Mouse (Mus musculus): ENCODE measurements at regions not wholly inside any gene's neighbourhood (a gene's known extent, or its start where the extent isn't known, plus 50 kb on each side); places are given as distances from the start of the nearest gene placed in this dataset.

DNA sequence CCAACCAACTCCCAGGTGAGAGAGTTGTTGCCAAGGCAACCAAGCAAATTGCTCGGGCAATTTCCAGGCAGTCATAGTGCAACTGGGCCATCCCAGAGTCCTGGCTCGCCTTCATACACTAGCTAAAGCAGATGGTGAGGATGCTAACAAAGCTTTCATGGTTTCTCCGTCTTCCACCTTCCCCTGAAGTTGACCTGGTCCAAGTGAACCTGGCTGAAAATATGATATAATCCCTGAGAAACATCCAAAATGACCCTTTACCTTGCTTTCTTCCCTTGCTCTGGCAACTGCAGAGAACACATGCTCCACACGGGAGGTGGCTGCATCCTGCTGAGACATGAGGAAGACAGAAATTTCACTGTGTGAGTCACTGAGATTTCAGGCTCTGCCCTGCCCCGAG is 494.1 kb downstream of the Pdcd6ip start:
- TF ChIP-seq CTCF (conservative IDR thresholded peaks at IDR 0.05; ENCODE audit: low read length): no peak
- TF ChIP-seq NANOG (IDR thresholded peaks at IDR 0.05; ENCODE audit: borderline replicate concordance, low read length): no peak
- no peak for TF ChIP-seq POU5F1 (IDR thresholded peaks at IDR 0.05; ENCODE audit: borderline replicate concordance, low read length)
- Histone ChIP-seq H3K4me1 (replicated peaks; ENCODE audit: low read depth, low read length) (no peaks in the 10 kb centered on the region; the same call in 1 of the 2 replicates), H3K27me3 (ENCODE audit: insufficient read depth, low read length) (no peaks in the 10 kb centered on the region), H3K9me3 (ENCODE audit: low read length) (no peaks in the 10 kb centered on the region), H3K36me3 (ENCODE audit: insufficient read depth, low read length) (no peaks in the 10 kb centered on the region), H3K4me3 (replicated peaks; ENCODE audit: low read length) (no peak overlapping the region)

DNA sequence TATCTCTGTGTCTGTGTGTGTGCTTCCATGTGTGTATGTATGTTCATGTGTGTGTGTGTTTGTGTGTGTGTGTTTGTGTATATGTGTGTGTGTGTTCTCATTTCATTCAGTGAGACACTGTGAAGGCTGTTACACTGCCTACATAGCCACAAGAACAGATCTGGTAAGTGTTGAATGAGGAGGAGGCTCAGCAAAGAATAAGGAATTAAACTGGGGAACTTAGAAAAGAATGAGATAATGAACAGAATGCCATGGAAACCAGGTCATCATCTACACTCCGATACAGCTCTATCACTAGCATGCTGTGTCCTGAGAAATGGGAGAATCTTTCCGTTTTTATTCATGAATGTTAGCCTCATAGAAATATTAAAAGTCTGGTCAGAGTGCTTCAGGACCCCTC is 495.7 kb downstream of the Pdcd6ip start:
- Histone ChIP-seq H3K36me3 (ENCODE audit: insufficient read depth, low read length) (no peaks in the 10 kb centered on the region), H3K9me3 (ENCODE audit: low read length) (no peaks in the 10 kb centered on the region), H3K4me1 (replicated peaks; ENCODE audit: low read depth, low read length) (no peaks in the 10 kb centered on the region; the same call in 1 of the 2 replicates), H3K27me3 (ENCODE audit: insufficient read depth, low read length) (no peaks in the 10 kb centered on the region), H3K4me3 (replicated peaks; ENCODE audit: low read length) (no peak overlapping the region)
- TF ChIP-seq CTCF (conservative IDR thresholded peaks at IDR 0.05; ENCODE audit: low read length) (no peak), NANOG (IDR thresholded peaks at IDR 0.05; ENCODE audit: borderline replicate concordance, low read length) (no peak), POU5F1 (IDR thresholded peaks at IDR 0.05; ENCODE audit: borderline replicate concordance, low read length) (no peak)

DNA sequence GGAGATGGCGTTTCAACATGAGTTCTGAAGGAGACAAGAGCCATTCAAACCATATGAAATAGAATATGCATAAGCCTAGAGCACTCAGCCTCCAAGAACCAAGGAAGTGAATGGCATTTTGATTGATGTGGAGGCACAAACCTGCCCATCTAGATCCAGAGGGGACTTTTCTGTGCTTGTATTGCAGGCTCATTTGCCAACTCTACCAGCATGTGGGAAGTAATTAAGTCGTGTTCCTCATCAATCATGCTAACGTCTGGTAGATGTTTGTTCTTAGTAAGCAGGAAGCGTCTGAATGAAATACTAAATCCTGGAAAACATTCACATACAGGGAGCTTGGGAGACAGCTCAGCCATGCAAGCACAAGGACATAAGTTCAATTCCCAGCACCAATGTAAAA is 499.9 kb downstream of the Pdcd6ip start:
- H3K36me3 ChIP-seq (ENCODE audit: insufficient read depth, low read length): no peaks in the 10 kb centered on the region
- no peaks in the 10 kb centered on the region for H3K27me3 ChIP-seq (ENCODE audit: insufficient read depth, low read length)
- no peaks in the 10 kb centered on the region for H3K4me1 ChIP-seq (replicated peaks; ENCODE audit: low read depth, low read length)
- no peak for TF ChIP-seq NANOG (IDR thresholded peaks at IDR 0.05; ENCODE audit: borderline replicate concordance, low read length)
- TF ChIP-seq CTCF (conservative IDR thresholded peaks at IDR 0.05; ENCODE audit: low read length): no peak
- TF ChIP-seq POU5F1 (IDR thresholded peaks at IDR 0.05; ENCODE audit: borderline replicate concordance, low read length): no peak
- no peaks in the 10 kb centered on the region for H3K9me3 ChIP-seq (ENCODE audit: low read length)
- H3K4me3 ChIP-seq (replicated peaks; ENCODE audit: low read length): no peak overlapping the region

DNA sequence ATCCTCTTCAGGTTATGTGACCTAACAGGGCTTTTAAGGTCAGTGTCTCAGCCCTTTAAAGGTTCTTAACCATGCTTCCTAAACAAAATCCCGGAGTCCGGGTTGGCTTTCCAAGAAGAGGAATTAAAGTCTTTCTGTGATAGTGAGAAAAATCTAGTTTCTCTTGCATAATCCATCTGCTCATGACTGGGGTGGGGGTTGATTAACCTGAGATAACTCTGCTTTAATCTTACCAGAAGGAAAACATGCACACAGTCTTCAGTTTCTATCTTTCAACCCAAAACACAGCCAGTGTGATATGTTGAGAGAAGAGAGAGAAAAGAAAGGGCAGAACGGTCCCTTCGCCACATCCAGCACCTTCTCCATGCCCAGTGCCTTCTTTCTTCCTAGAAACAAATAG is 508.8 kb downstream of the Pdcd6ip start:
- TF ChIP-seq NANOG (IDR thresholded peaks at IDR 0.05; ENCODE audit: borderline replicate concordance, low read length): no peak
- TF ChIP-seq CTCF (conservative IDR thresholded peaks at IDR 0.05; ENCODE audit: low read length): no peak
- TF ChIP-seq POU5F1 (IDR thresholded peaks at IDR 0.05; ENCODE audit: borderline replicate concordance, low read length): no peak
- Histone ChIP-seq H3K4me1 (replicated peaks; ENCODE audit: low read depth, low read length) (0 out of 2 replicates have a peak, but pooled peaks cover under 1% of the 10 kb centered on the region), H3K36me3 (ENCODE audit: insufficient read depth, low read length) (no peaks in the 10 kb centered on the region), H3K27me3 (ENCODE audit: insufficient read depth, low read length) (peaks cover 4% of the 10 kb centered on the region), H3K9me3 (ENCODE audit: low read length) (no peaks in the 10 kb centered on the region), H3K4me3 (replicated peaks; ENCODE audit: low read length) (no peak overlapping the region)

DNA sequence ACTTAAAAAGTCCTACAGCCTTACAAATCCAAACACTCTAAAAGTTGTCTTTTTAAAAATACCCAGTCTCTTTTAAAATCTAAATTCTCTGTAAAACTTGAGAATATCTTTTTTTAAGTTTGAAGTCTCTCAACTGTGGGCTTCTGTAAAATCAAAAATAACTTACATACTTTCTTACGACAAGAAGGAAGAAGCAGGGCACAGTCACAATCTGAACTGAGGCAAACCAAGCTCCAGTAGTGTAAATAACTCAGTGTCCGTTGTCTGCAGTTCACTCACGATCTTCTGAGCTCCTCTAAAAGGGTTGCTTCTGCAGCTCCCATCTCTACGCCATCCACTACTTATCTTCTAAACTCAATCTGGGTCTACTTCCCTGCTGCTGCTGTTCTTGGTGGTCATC is 512.5 kb downstream of the Pdcd6ip start:
- no peak for TF ChIP-seq CTCF (conservative IDR thresholded peaks at IDR 0.05; ENCODE audit: low read length)
- TF ChIP-seq NANOG (IDR thresholded peaks at IDR 0.05; ENCODE audit: borderline replicate concordance, low read length): no peak
- TF ChIP-seq POU5F1 (IDR thresholded peaks at IDR 0.05; ENCODE audit: borderline replicate concordance, low read length): no peak
- Histone ChIP-seq H3K4me1 (replicated peaks; ENCODE audit: low read depth, low read length) (peaks cover 23% of the 10 kb centered on the region), H3K27me3 (ENCODE audit: insufficient read depth, low read length) (peaks cover 4% of the 10 kb centered on the region), H3K4me3 (replicated peaks; ENCODE audit: low read length) (no peak overlapping the region), H3K36me3 (ENCODE audit: insufficient read depth, low read length) (no peaks in the 10 kb centered on the region), H3K9me3 (ENCODE audit: low read length) (no peaks in the 10 kb centered on the region)

DNA sequence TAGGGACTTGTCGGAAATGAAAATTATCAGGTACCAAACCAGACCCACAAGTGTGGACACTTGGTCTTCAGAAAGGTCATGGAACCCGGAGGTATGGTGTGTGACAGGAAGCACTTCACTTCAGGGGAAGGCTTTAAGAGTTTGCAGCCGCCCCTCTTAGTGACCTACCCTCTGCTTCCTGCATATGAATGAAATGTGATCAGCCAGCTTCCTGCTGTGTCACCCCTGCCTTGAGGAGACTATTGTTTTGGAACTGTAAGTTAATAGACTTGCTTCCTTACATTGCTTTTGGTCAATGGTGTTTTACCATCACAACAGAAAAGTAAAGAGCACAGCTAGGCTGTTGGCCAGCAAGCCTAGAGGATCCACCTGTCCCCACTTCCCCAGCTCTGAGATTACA is 515.3 kb downstream of the Pdcd6ip start:
- TF ChIP-seq POU5F1 (IDR thresholded peaks at IDR 0.05; ENCODE audit: borderline replicate concordance, low read length) (peak; percentile 81; the same call in 1 of the 2 replicates), CTCF (conservative IDR thresholded peaks at IDR 0.05; ENCODE audit: low read length) (no peak), NANOG (IDR thresholded peaks at IDR 0.05; ENCODE audit: borderline replicate concordance, low read length) (peak; percentile 88)
- Histone ChIP-seq H3K9me3 (ENCODE audit: low read length) (no peaks in the 10 kb centered on the region), H3K27me3 (ENCODE audit: insufficient read depth, low read length) (no peaks in the 10 kb centered on the region), H3K4me1 (replicated peaks; ENCODE audit: low read depth, low read length) (peaks cover 23% of the 10 kb centered on the region), H3K36me3 (ENCODE audit: insufficient read depth, low read length) (no peaks in the 10 kb centered on the region), H3K4me3 (replicated peaks; ENCODE audit: low read length) (no peak overlapping the region)

DNA sequence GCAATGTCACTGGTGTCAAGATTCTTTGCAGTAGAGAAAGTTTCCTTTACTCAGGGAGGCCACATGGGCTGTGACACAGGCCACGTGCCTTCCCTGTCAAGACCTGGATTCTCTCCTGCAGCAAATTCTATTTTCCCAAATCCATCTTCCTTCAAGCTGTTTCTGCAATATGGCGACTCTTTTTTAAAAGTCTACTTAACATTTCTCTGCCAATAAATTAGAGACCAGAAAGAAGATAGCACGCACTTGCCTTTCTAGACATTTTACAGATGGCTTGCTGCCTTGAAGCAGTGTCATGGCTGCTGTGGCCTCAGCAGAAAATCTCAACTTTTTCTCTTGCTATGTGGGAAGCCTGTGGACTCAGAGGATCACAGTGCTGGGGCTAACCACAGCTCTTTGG is 516.9 kb downstream of the Pdcd6ip start:
- no peaks in the 10 kb centered on the region for H3K36me3 ChIP-seq (ENCODE audit: insufficient read depth, low read length)
- TF ChIP-seq NANOG (IDR thresholded peaks at IDR 0.05; ENCODE audit: borderline replicate concordance, low read length): no peak
- TF ChIP-seq CTCF (conservative IDR thresholded peaks at IDR 0.05; ENCODE audit: low read length): no peak
- TF ChIP-seq POU5F1 (IDR thresholded peaks at IDR 0.05; ENCODE audit: borderline replicate concordance, low read length): no peak
- H3K27me3 ChIP-seq (ENCODE audit: insufficient read depth, low read length): no peaks in the 10 kb centered on the region
- no peaks in the 10 kb centered on the region for H3K9me3 ChIP-seq (ENCODE audit: low read length)
- H3K4me1 ChIP-seq (replicated peaks; ENCODE audit: low read depth, low read length): peaks cover 23% of the 10 kb centered on the region
- H3K4me3 ChIP-seq (replicated peaks; ENCODE audit: low read length): no peak overlapping the region

DNA sequence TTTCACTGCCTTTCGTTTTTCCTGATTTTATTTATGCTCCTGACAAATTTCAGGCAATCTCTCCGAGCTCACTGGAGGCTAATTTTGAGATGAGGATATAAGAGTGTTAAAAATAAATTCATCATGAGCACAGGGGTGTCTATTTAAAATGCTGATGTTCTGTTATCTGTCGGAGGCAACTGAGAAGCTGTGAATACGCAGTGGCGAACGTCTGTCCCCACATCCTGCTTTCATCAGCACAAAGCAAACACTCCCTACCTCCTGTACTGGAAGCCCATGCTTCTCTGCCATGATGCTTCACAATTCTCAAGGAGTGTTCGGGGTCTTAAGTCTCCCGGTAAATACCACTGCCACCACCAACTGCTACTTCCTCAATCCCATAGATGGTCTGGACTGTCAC is 526.9 kb downstream of the Pdcd6ip start:
- Histone ChIP-seq H3K27me3 (ENCODE audit: insufficient read depth, low read length) (no peaks in the 10 kb centered on the region), H3K9me3 (ENCODE audit: low read length) (no peaks in the 10 kb centered on the region), H3K4me3 (replicated peaks; ENCODE audit: low read length) (no peak overlapping the region), H3K36me3 (ENCODE audit: insufficient read depth, low read length) (no peaks in the 10 kb centered on the region), H3K4me1 (replicated peaks; ENCODE audit: low read depth, low read length) (no peaks in the 10 kb centered on the region)
- TF ChIP-seq NANOG (IDR thresholded peaks at IDR 0.05; ENCODE audit: borderline replicate concordance, low read length): no peak
- TF ChIP-seq CTCF (conservative IDR thresholded peaks at IDR 0.05; ENCODE audit: low read length): no peak
- no peak for TF ChIP-seq POU5F1 (IDR thresholded peaks at IDR 0.05; ENCODE audit: borderline replicate concordance, low read length)

DNA sequence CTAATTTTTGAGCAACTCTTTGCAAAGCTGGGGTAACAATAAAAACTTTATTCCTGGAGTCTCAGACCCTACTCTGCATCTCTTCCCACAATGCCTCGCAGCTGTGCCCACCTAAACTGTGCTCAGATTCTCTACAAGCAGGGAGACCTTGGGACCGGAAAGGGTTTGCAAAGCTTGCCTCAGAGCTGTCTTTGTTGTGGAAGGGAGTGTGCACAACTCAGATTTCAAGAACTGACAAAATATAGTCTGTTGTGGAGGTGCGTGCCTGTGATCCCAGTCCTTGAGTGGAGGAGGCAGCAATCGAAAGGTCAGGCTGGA is 530.2 kb downstream of the Pdcd6ip start:
- Histone ChIP-seq H3K36me3 (ENCODE audit: insufficient read depth, low read length) (no peaks in the 10 kb centered on the region), H3K27me3 (ENCODE audit: insufficient read depth, low read length) (no peaks in the 10 kb centered on the region), H3K4me3 (replicated peaks; ENCODE audit: low read length) (no peak overlapping the region), H3K9me3 (ENCODE audit: low read length) (no peaks in the 10 kb centered on the region), H3K4me1 (replicated peaks; ENCODE audit: low read depth, low read length) (0 out of 2 replicates have a peak, but pooled peaks cover 3% of the 10 kb centered on the region)
- TF ChIP-seq CTCF (conservative IDR thresholded peaks at IDR 0.05; ENCODE audit: low read length) (no peak), NANOG (IDR thresholded peaks at IDR 0.05; ENCODE audit: borderline replicate concordance, low read length) (no peak), POU5F1 (IDR thresholded peaks at IDR 0.05; ENCODE audit: borderline replicate concordance, low read length) (no peak)

All from E14TG2a.4 (cell line).